Mouse (Mus musculus) CH12.LX (cell line): ENCODE data around the gene Psmb11.

Experiments
- BHLHE40 ChIP-seq: IDR thresholded peaks from 2 replicates; pipeline ENCODE4 v1.6.1; 2011; ENCODE audit warnings: mild to moderate bottlenecking, low read depth, low read length, improper control_type of control experiment
- CHD2 ChIP-seq: IDR thresholded peaks from 2 replicates; pipeline ENCODE4 v1.6.1; 2011; ENCODE audit warnings: low read length, improper control_type of control experiment
- CTCF ChIP-seq, 2 experiments: IDR thresholded peaks in 1 of 2; conservative IDR thresholded peaks in 1 of 2; 2 replicates each; pipeline ENCODE4 v1.5.1; 2011 to 2012; ENCODE audit warnings: low read depth in 2 of 2, low read length in 2 of 2, improper control_type of control experiment in 1 of 2, inconsistent platforms in 1 of 2, mild to moderate bottlenecking in 1 of 2, moderate library complexity in 1 of 2
- EP300 ChIP-seq: IDR thresholded peaks from 2 replicates; pipeline ENCODE4 v1.6.1; 2011; ENCODE audit warnings: low read length, improper control_type of control experiment
- GABPA ChIP-seq: IDR thresholded peaks from 2 replicates; pipeline ENCODE4 v1.6.1; 2012; ENCODE audit warnings: low read depth, low read length, improper control_type of control experiment, inconsistent platforms; ENCODE audit not compliant: insufficient replicate concordance
- MAZ ChIP-seq: IDR thresholded peaks from 2 replicates; pipeline ENCODE4 v1.6.1; 2012; ENCODE audit warnings: low read depth, mild to moderate bottlenecking, inconsistent platforms, low read length, improper control_type of control experiment, moderate library complexity
- MEF2A ChIP-seq: IDR thresholded peaks from 2 replicates; pipeline ENCODE4 v1.6.1; 2014; ENCODE audit warnings: low read depth, mild to moderate bottlenecking, inconsistent platforms, low read length, improper control_type of control experiment, borderline replicate concordance
- POLR2A ChIP-seq: IDR thresholded peaks from 2 replicates; pipeline ENCODE4 v1.6.1; 2011; ENCODE audit warnings: low read depth, mild to moderate bottlenecking, improper control_type of control experiment, low read length
- RAD21 ChIP-seq: IDR thresholded peaks from 2 replicates; pipeline ENCODE4 v1.6.1; 2011; ENCODE audit warnings: low read depth, mild to moderate bottlenecking, low read length, improper control_type of control experiment, moderate library complexity
- TCF12 ChIP-seq: IDR thresholded peaks from 2 replicates; pipeline ENCODE4 v1.6.1; 2014; ENCODE audit warnings: low read depth, mild to moderate bottlenecking, inconsistent platforms, low read length, improper control_type of control experiment

DNA sequence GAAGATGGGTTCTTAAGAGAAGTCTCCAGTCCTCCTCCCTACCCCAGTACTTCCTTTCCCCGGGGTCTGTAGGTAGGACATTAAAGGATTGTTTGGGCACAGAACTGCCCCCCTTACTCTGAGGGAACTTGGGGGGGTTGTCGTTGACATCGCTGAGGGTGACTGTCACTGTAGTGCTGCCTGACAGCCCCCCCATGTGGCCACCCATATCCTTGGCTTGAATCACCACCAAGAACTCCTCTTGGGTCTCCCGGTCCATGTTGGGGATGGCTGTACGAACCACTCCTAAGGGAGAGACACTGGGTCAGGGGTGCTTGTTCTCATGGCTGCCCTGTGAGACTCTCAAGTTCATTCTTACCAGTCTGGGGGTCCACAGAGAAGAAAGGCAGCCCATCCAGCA is 17.0 kb downstream of the Psmb11 start:
- TF ChIP-seq POLR2A (no peak), CTCF (conservative IDR thresholded peaks at IDR 0.05 in 1 of 2, IDR thresholded peaks at IDR 0.05 in 1 of 2; ENCODE audit: low read depth in 2 of 2, low read length in 2 of 2) (0 out of 4 replicates have a peak, but pooled peaks of 1 of the 2 experiments have one; percentile 17), EP300 (no peak), RAD21 (no peak; the same call in none of the 2 replicates), TCF12 (no peak), CHD2 (no peak), BHLHE40 (no peak), GABPA (no peak), MEF2A (no peak), MAZ (no peak)
